Mouse (Mus musculus): ENCODE measurements around the gene Zkscan17. TPM values are rescaled to one million over a fixed set of nuclear protein-coding genes. Genes with fewer than 3 reads are reported as not detected.

Zkscan17 gene
- polyA plus RNA-seq, 1 experiment from 2014 or later: 16.8 TPM

Other genes starting within 250 kb of the Zkscan17 start
- not detected in 2 replicates for gene Wnt3a, start 236.0 kb downstream of the Zkscan17 start, polyA plus RNA-seq (2014; fragmentation: Nextera tagmentation; extraction: Ambion mirVana)
- 0.56 and 0.82 TPM in 2 replicates for gene Wnt9a, start 219.8 kb downstream of the Zkscan17 start, polyA plus RNA-seq (2014; fragmentation: Nextera tagmentation; extraction: Ambion mirVana)
- not detected in 2 replicates for gene Prss38, start 151.1 kb downstream of the Zkscan17 start, polyA plus RNA-seq (2014; fragmentation: Nextera tagmentation; extraction: Ambion mirVana)
- gene Jmjd4, start 76.7 kb downstream of the Zkscan17 start, polyA plus RNA-seq (2014; fragmentation: Nextera tagmentation; extraction: Ambion mirVana): 10.8 and 12.7 TPM in 2 replicates
- 57.9 and 67.4 TPM in 2 replicates for gene Snap47, start 75.6 kb downstream of the Zkscan17 start, polyA plus RNA-seq (2014; fragmentation: Nextera tagmentation; extraction: Ambion mirVana)
- 3.2 and 3.6 TPM in 2 replicates for gene Zfp867, start 54.3 kb downstream of the Zkscan17 start, polyA plus RNA-seq (2014; fragmentation: Nextera tagmentation; extraction: Ambion mirVana)
- gene Nlrp3, start 14.8 kb upstream of the Zkscan17 start, polyA plus RNA-seq (2014; fragmentation: Nextera tagmentation; extraction: Ambion mirVana): 0.34 and 0.39 TPM in 2 replicates
- gene Olfr222, start 49.5 kb upstream of the Zkscan17 start, polyA plus RNA-seq (2014; fragmentation: Nextera tagmentation; extraction: Ambion mirVana): not detected in 2 replicates
- gene Olfr223, start 66.5 kb upstream of the Zkscan17 start, polyA plus RNA-seq (2014; fragmentation: Nextera tagmentation; extraction: Ambion mirVana): not detected in 2 replicates
- gene Mprip, start 134.6 kb upstream of the Zkscan17 start, polyA plus RNA-seq (2014; fragmentation: Nextera tagmentation; extraction: Ambion mirVana): 44.9 and 46.7 TPM in 2 replicates

Data from liver, embryonic 11.5 days (tissue).